Mouse (Mus musculus) erythroblast, embryonic 14.5 days (primary cell): ENCODE measurements around the gene Trim50. TPM values are rescaled to one million over a fixed set of nuclear protein-coding genes. Genes with fewer than 3 reads are reported as not detected.
A peak's percentile ranks its signal among the peaks of the same experiment; 100 is the strongest.
"Not testable (repeated sequence)": the region's sequence is repeated elsewhere in the genome, so short reads cannot be mapped to it uniquely, and the experiment has no call there.

Source experiments
- H3K27me3 ChIP-seq: 2 replicates; pipeline ENCODE4 v1.6.1; 2012; ENCODE audit warnings: inconsistent platforms; ENCODE audit not compliant: control insufficient read depth
- H3K36me3 ChIP-seq: 2 replicates; pipeline ENCODE4 v1.6.1; 2012; ENCODE audit warnings: mild to moderate bottlenecking, inconsistent platforms; ENCODE audit not compliant: control insufficient read depth
- H3K4me1 ChIP-seq: 2 replicates; pipeline ENCODE4 v1.6.1; 2012; ENCODE audit warnings: inconsistent platforms; ENCODE audit not compliant: control insufficient read depth
- H3K4me3 ChIP-seq: replicated peaks from 2 replicates; pipeline ENCODE3; 2012; ENCODE audit warnings: moderate library complexity, mild to moderate bottlenecking, inconsistent platforms
- H3K9me3 ChIP-seq: 2 replicates; pipeline ENCODE4 v1.6.1; 2012; ENCODE audit warnings: low read length, inconsistent platforms, mixed read lengths; ENCODE audit not compliant: control insufficient read depth
- GATA1 ChIP-seq: IDR thresholded peaks from 2 replicates; pipeline ENCODE4 v1.6.1; 2012; ENCODE audit warnings: low read length, inconsistent platforms, mixed read lengths
- TAL1 ChIP-seq: IDR thresholded peaks from 3 replicates; pipeline ENCODE4 v1.6.1; 2012; ENCODE audit warnings: low read length, inconsistent platforms, mixed read lengths
- polyA plus RNA-seq: library from polyadenylated mRNA; stranded (reverse); fragments of >175 nt; gene quantifications from 2 replicates; pipeline ENCODE4 v1.2.3, GENCODE M21; 2012

Trim50 gene
- polyA plus RNA-seq, 1 experiment = not detected

DNA sequence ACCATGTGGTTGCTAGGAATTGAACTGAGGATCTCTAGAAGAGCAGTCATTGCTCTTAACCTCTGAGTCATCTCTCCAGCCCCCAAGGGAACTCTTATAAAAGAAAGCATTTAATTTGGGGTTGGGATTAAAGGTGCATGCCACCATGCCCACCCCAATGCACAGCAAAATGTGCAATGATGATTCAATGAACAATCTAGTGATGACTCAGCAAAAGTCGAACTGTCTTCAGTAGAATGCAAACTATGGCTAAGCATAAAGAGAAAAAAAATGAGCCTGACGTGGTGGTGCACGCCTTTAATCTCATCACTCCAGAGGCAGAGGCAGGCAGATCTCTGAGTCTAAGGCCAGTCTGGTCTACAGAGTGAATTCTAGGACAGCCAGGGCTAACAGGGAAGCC is 9.5 kb downstream of the Trim50 start:
- Histone ChIP-seq H3K9me3 (peaks cover 1% of the 10 kb centered on the region; the same call in 1 of the 2 replicates), H3K4me3 (no peak overlapping the region), H3K36me3 (no peaks in the 10 kb centered on the region), H3K4me1 (no peaks in the 10 kb centered on the region), H3K27me3 (0 out of 2 replicates have a peak, but pooled peaks cover 2% of the 10 kb centered on the region)
- no peak for TF ChIP-seq GATA1
- no peak for TF ChIP-seq TAL1

DNA sequence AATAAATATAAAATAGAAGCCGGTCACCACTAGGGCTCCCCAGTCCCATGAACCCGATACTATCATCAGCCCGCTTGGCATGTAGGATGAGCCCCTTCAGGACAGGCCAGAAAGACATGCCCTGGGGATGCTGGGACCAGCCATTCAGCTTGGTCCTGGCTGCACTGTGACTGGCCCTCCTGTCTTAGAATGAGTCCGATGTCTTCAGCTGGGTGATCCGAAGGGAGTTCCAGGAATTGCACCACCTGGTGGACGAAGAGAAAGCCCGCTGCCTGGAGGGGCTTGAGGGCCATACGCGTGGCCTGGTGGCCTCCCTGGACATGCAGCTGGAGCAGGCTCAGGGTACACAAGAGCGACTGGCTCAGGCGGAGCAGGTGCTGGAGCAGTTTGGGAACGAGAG is 10.4 kb downstream of the Trim50 start:
- Histone ChIP-seq H3K4me1 (peaks cover 3% of the 10 kb centered on the region; the same call in 1 of the 2 replicates), H3K4me3 (no peak overlapping the region), H3K9me3 (no peaks in the 10 kb centered on the region), H3K27me3 (0 out of 2 replicates have a peak, but pooled peaks cover 2% of the 10 kb centered on the region), H3K36me3 (no peaks in the 10 kb centered on the region)
- TF ChIP-seq GATA1 (no peak), TAL1 (no peak)

DNA sequence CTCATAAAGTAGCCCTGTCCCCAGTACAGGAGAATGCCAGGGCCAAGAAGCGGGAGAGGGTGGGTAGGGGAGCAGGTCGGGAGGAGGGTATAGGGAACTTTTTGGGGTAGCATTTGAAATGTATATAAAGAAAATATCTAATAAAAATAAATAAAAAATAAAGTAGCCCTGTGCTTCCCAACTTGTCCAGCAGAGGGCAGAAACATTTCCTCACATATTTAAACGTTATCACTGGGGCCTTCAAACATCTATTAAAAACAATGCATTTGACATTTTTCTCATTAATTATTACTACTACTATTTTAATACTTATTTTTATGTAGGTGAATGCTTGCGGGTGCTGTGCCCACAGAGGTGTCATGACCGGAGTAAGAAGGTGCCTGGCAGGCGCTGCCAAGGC is 14.7 kb downstream of the Trim50 start:
- peaks cover 26% of the 10 kb centered on the region for H3K4me1 ChIP-seq
- TF ChIP-seq TAL1 (no peak), GATA1 (no peak)

GRCm38 (mm10) chr5:135368312-135368711 is 15.2 kb downstream of the Trim50 start:
- Histone ChIP-seq H3K27me3 (0 out of 2 replicates have a peak, but pooled peaks cover 2% of the 10 kb centered on the region), H3K36me3 (peaks cover 20% of the 10 kb centered on the region), H3K9me3 (peaks cover under 1% of the 10 kb centered on the region; the same call in 1 of the 2 replicates), H3K4me3 (no peak overlapping the region), H3K4me1 (peaks cover 26% of the 10 kb centered on the region)
- TF ChIP-seq TAL1 = no peak

More for the DNA sequence above, 14.7 kb downstream of the Trim50 start:
- Histone ChIP-seq H3K36me3 (peaks cover 17% of the 10 kb centered on the region), H3K27me3 (0 out of 2 replicates have a peak, but pooled peaks cover 2% of the 10 kb centered on the region), H3K4me3 (no peak overlapping the region), H3K9me3 (no peaks in the 10 kb centered on the region)

- Histone ChIP-seq H3K36me3 (peaks cover 29% of the 10 kb centered on the region), H3K4me3 (peak overlapping the region; percentile 70)
- not testable (repeated sequence) for H3K27me3 ChIP-seq
These were observed 16.1 kb downstream of the Trim50 start for GRCm38 (mm10) chr5:135369196-135369595.

GRCm38 (mm10) chr5:135369787-135370654 is 16.9 kb downstream of the Trim50 start, which contains the start of gene Nsun5:
TSS of gene Nsun5 (plus strand) at chr5:135369953.
- peaks cover 37% of the 10 kb centered on the region for H3K36me3 ChIP-seq
- peaks cover 4% of the 10 kb centered on the region for H3K9me3 ChIP-seq
- H3K27me3 ChIP-seq = no peaks in the 10 kb centered on the region
- TF ChIP-seq TAL1 (no peak), GATA1 (no peak)
- peak within 1 kb of the TSS; percentile 70 for H3K4me3 ChIP-seq
- peaks cover 26% of the 10 kb centered on the region for H3K4me1 ChIP-seq

More at GRCm38 (mm10) chr5:135369196-135369595, 16.1 kb downstream of the Trim50 start:
- not testable (repeated sequence) for H3K9me3 ChIP-seq
- H3K4me1 ChIP-seq = peaks cover 26% of the 10 kb centered on the region

DNA sequence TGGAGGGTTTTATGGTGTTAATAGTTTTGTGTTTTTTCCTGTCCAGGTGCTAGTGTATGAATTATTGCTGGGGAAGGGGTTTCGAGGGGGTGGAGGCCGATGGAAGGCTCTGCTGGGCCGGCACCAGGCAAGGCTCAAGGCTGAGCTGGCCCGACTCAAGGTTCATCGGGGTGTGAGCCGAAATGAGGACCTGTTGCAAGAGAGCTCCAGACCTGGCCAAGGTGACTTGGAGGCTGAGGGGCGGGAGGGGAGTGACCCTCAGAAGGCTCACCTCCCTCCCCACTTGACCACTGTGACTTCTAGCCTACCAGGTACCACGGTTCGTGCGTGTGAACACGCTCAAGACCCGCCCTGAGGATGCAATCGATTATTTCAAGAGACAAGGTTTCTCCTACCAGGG is 18.1 kb downstream of the Trim50 start:
- H3K36me3 ChIP-seq = peaks cover 49% of the 10 kb centered on the region
- H3K4me1 ChIP-seq = peaks cover 26% of the 10 kb centered on the region
- TF ChIP-seq TAL1 (no peak), GATA1 (no peak)
- peaks cover 4% of the 10 kb centered on the region for H3K9me3 ChIP-seq
- no peak overlapping the region for H3K4me3 ChIP-seq
- no peaks in the 10 kb centered on the region for H3K27me3 ChIP-seq

- Histone ChIP-seq H3K4me1 (peaks cover 22% of the 10 kb centered on the region), H3K9me3 (peaks cover 4% of the 10 kb centered on the region), H3K36me3 (peaks cover 73% of the 10 kb centered on the region), H3K27me3 (no peaks in the 10 kb centered on the region), H3K4me3 (no peak overlapping the region)
- TF ChIP-seq GATA1 (no peak), TAL1 (no peak)
These were observed 20.5 kb downstream of the Trim50 start for GRCm38 (mm10) chr5:135373601-135374000.

DNA sequence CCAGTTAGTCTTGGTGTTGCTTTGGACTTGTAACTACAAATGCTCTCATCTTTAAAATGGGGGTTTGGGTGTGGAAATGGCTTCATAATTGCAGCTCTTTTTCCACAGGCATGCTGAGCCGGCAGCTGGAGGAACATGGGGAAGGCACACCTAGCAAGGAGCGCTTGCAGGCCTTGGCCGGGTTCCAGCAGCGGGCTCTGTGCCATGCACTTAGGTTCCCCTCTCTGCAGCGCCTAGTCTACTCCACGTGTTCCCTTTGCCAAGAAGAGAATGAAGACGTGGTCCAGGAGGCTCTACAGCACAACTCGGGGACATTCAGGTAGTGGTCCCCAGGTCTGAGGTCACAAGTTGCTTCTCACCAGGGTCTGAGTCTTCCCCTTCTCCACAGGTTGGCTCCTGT is 22.1 kb downstream of the Trim50 start:
- H3K27me3 ChIP-seq = no peaks in the 10 kb centered on the region
- no peak for TF ChIP-seq GATA1
- TF ChIP-seq TAL1 = no peak
- H3K4me1 ChIP-seq = peaks cover 11% of the 10 kb centered on the region
- no peak overlapping the region for H3K4me3 ChIP-seq
- peaks cover 4% of the 10 kb centered on the region for H3K9me3 ChIP-seq
- peaks cover 89% of the 10 kb centered on the region for H3K36me3 ChIP-seq

- TF ChIP-seq GATA1 = no peak
- TF ChIP-seq TAL1 = no peak
- H3K4me1 ChIP-seq = peaks cover under 1% of the 10 kb centered on the region
- no peak overlapping the region for H3K4me3 ChIP-seq
- peaks cover 4% of the 10 kb centered on the region for H3K9me3 ChIP-seq
- no peaks in the 10 kb centered on the region for H3K27me3 ChIP-seq
- peaks cover 97% of the 10 kb centered on the region for H3K36me3 ChIP-seq
These were observed 23.2 kb downstream of the Trim50 start for GRCm38 (mm10) chr5:135376341-135376740.
